Mouse (Mus musculus) embryonic fibroblast, embryonic 13.5 days (primary cell): ENCODE measurements around the gene Tnr.

Experiments
- CTCF ChIP-seq: IDR thresholded peaks from 2 replicates; pipeline ENCODE4 v1.5.1; 2011; ENCODE audit warnings: mild to moderate bottlenecking, control low read depth, low read length, moderate library complexity, borderline replicate concordance; ENCODE audit not compliant: insufficient read depth
- POLR2A ChIP-seq: IDR thresholded peaks from 2 replicates; pipeline ENCODE4 v1.6.1; 2011; ENCODE audit warnings: low read depth, mild to moderate bottlenecking, control low read depth, low read length, moderate library complexity

GRCm38 (mm10) chr1:159812820-159813411, 289.3 kb downstream of the Tnr start:
- TF ChIP-seq POLR2A (no peak), CTCF (no peak)
